Mouse (Mus musculus) heart, adult 18-20 months (tissue): Measurements from ENCODE around the gene Cnih3. TPM values are rescaled to one million over a fixed set of nuclear protein-coding genes. Genes with fewer than 3 reads are reported as not detected.

Source experiments
- DNase-seq, 2 experiments: peaks; one replicate each; pipeline ENCODE4 v3.0.0; 2021 to 2022; ENCODE audit warnings: mixed read lengths in 1 of 2
- total RNA-seq, 2 experiments: library from RNA; stranded (reverse); gene quantifications; 2 replicates each; pipeline ENCODE4 v1.2.3; 2021

The Cnih3 gene
- total RNA-seq, 2 experiments from 2014 or later, result not detected

- DNase-seq, result no peak
These were observed 100.7 kb downstream of the Cnih3 start for GRCm38 (mm10) chr1:181453106-181453505.

GRCm38 (mm10) chr1:181456911-181457310 is 104.5 kb downstream of the Cnih3 start:
- DNase-seq, result no peak

GRCm38 (mm10) chr1:181459431-181460105 is 107.1 kb downstream of the Cnih3 start:
- DNase-seq, result no peak

- DNase-seq, result no peak
These were observed 107.9 kb downstream of the Cnih3 start for GRCm38 (mm10) chr1:181460283-181460682.

GRCm38 (mm10) chr1:181461484-181461883 is 109.1 kb downstream of the Cnih3 start:
- peak; percentile 16 to 18 for DNase-seq

GRCm38 (mm10) chr1:181462051-181462905 is 109.8 kb downstream of the Cnih3 start:
- no peak for DNase-seq

GRCm38 (mm10) chr1:181462906-181463179 is 110.4 kb downstream of the Cnih3 start:
- no peak for DNase-seq

GRCm38 (mm10) chr1:181465027-181465426 is 112.6 kb downstream of the Cnih3 start:
- peak in 1 of 2 experiments; percentile 18 for DNase-seq

GRCm38 (mm10) chr1:181466040-181466439 is 113.6 kb downstream of the Cnih3 start:
- DNase-seq, result no peak

- DNase-seq, result peak; percentile 14 to 20
These were observed 114.3 kb downstream of the Cnih3 start for GRCm38 (mm10) chr1:181466601-181467320.

- DNase-seq, result no peak
These were observed 114.9 kb downstream of the Cnih3 start for GRCm38 (mm10) chr1:181467321-181467670.

GRCm38 (mm10) chr1:181469415-181469814 is 117.0 kb downstream of the Cnih3 start:
- no peak for DNase-seq

- peak; percentile 9 to 23 for DNase-seq
These were observed 123.7 kb downstream of the Cnih3 start for GRCm38 (mm10) chr1:181476141-181476540.

- DNase-seq, result no peak
These were observed 124.1 kb downstream of the Cnih3 start for GRCm38 (mm10) chr1:181476557-181476956.

- DNase-seq, result no peak
These were observed 132.3 kb downstream of the Cnih3 start for GRCm38 (mm10) chr1:181484696-181485095.

GRCm38 (mm10) chr1:181503471-181503870 is 151.0 kb downstream of the Cnih3 start:
- no peak for DNase-seq

- DNase-seq, result peak in 1 of 2 experiments; percentile 21
These were observed 152.9 kb downstream of the Cnih3 start for GRCm38 (mm10) chr1:181505367-181505766.

Other genes with a start within 250 kb of the Cnih3 start
- 1 to 10 TPM; 6.4 to 7.5 TPM for gene Nvl, start 208.4 kb upstream of the Cnih3 start, total RNA-seq
- gene Cnih4, start 207.9 kb upstream of the Cnih3 start, total RNA-seq, result 10 to 100 TPM; 44.9 to 49.3 TPM
- gene Wdr26, start 140.6 kb upstream of the Cnih3 start, total RNA-seq, result 10 to 100 TPM; 90.9 to 94.5 TPM
- not detected for gene Ccdc121, start 158.8 kb downstream of the Cnih3 start, total RNA-seq
- not detected for gene Dnah14, start 223.9 kb downstream of the Cnih3 start, total RNA-seq